9 mouse cellular contexts compared by ENCODE assay signal in genomic region chr2:28412936-28413335, GRCm38 (mm10). TPM values are rescaled to one million over a fixed set of nuclear protein-coding genes. Genes with fewer than 3 reads are reported as not detected.
DNase-seq lines count a peak whose midpoint lies in the region; TF ChIP-seq lines count a peak whose summit lies in the region.
"Had no signal": no experiment of that assay in that cellular context is flagged by ENCODE, and none has a peak within 500 bp of the region (broad histone marks: within the 10 kb centered on the region; RNA-seq: fewer than 3 reads in every experiment).

No protein-coding gene starts in this region.

- no peak overlapping the region for H3K4me3 ChIP-seq in cerebellum, adult 2 months (replicated peaks; ENCODE audit: insufficient read depth, low read depth, low read length)
- H3K4me3 ChIP-seq: liver, embryonic 13.5 days; megakaryocyte, embryonic 14.5 days had no signal

- DNase-seq in MN1 (ENCODE audit: low spot score) = peak; percentile 68
- peak; percentile 74 to 84 for DNase-seq in cerebellum, adult 2 months
- DNase-seq in layer of hippocampus, adult 18-20 months (ENCODE audit: low spot score in 2 of 2) = peak; percentile 94 to 98
- DNase-seq in left cerebral cortex, postnatal 25 days (ENCODE audit: low spot score in 2 of 2) = peak; percentile 90 to 99
- DNase-seq in adrenal gland, postnatal 36 days = no peak
- no peak for DNase-seq in heart, postnatal 36 days
- DNase-seq in thymus, postnatal 14 days = no peak
- DNase-seq: liver, embryonic 13.5 days had no signal

- no peak for TF ChIP-seq POLR2A in cerebellum, adult 2 months (IDR thresholded peaks at IDR 0.05; ENCODE audit: borderline replicate concordance, insufficient read depth, low read length)

- H3K27ac ChIP-seq in cerebellum, adult 2 months (ENCODE audit: insufficient read depth, low read length) = peak overlapping the region; percentile 51
- H3K27ac ChIP-seq: liver, embryonic 13.5 days had no signal

- WGBS in cerebellum, adult 2 months = 16% methylated on average over 6 of the region's 6 CpGs

- no peaks in the 10 kb centered on the region for H3K27me3 ChIP-seq in cerebellum, adult 2 months (ENCODE audit: control insufficient read depth, insufficient read depth, low read length)
- H3K27me3 ChIP-seq: liver, embryonic 13.5 days had no signal

- peaks cover 57% of the 10 kb centered on the region for H3K4me1 ChIP-seq in cerebellum, adult 2 months (ENCODE audit: control insufficient read depth, insufficient read depth, low read length)
- H3K4me1 ChIP-seq: megakaryocyte, embryonic 14.5 days had no signal

- no peak for TF ChIP-seq CTCF in cerebellum, adult 2 months (IDR thresholded peaks at IDR 0.05; ENCODE audit: borderline replicate concordance, insufficient read depth, low read depth, low read length)

- intact Hi-C loops in left cerebral cortex, postnatal 25 days (cut with DNase I) = loop anchor here (1.0 kb wide), 6 partner anchors 26 to 345 kb away; no protein-coding TSS in a partner anchor
- intact Hi-C loops in heart, postnatal 36 days (cut with DNase I) = loop anchor here (10.0 kb wide), 1 partner anchor 328 kb away; the partner anchor contains the start of gene Fcnb

RNA-seq across cellular contexts. Expression of gene Ppp1r26, which starts 33.7 kb away (rescaled TPM):
- polyA plus RNA-seq in cerebellum, adult 2 months (2012; rRNA removed) = 11.5 and 12.4 TPM in 2 replicates
- total RNA-seq in layer of hippocampus, adult 18-20 months (2021) = 10 to 100 TPM; 16.8 to 17.7 TPM
- total RNA-seq in left cerebral cortex, postnatal 25 days (2021) = 10 to 100 TPM; 23.5 to 29.0 TPM
- total RNA-seq in adrenal gland, postnatal 36 days (2021) = 1 to 10 TPM; 5.1 to 5.6 TPM
- total RNA-seq in heart, postnatal 36 days (2021) = 1 to 10 TPM; 3.2 to 4.7 TPM

RNA-seq across cellular contexts. Expression of gene 1700007K13Rik, which starts 53.2 kb away (rescaled TPM):
- 4.0 TPM in 2 replicates for polyA plus RNA-seq in cerebellum, adult 2 months (2012; rRNA removed)
- total RNA-seq in layer of hippocampus, adult 18-20 months (2021) = 1 to 10 TPM; 2.7 to 4.5 TPM
- total RNA-seq in left cerebral cortex, postnatal 25 days (2021) = 1 to 10 TPM; 3.2 to 5.4 TPM
- not detected for total RNA-seq in adrenal gland, postnatal 36 days (2021)
- not detected for total RNA-seq in heart, postnatal 36 days (2021)
- polyA plus RNA-seq: liver, embryonic 13.5 days had no signal

RNA-seq across cellular contexts. Expression of gene Mrps2, which starts 54.9 kb away (rescaled TPM):
- 43.2 and 44.5 TPM in 2 replicates for polyA plus RNA-seq in cerebellum, adult 2 months (2012; rRNA removed)
- total RNA-seq in layer of hippocampus, adult 18-20 months (2021) = 10 to 100 TPM; 36.5 to 42.1 TPM
- 10 to 100 TPM; 39.1 to 41.1 TPM for total RNA-seq in left cerebral cortex, postnatal 25 days (2021)
- total RNA-seq in adrenal gland, postnatal 36 days (2021) = 10 to 100 TPM; 51.1 to 56.2 TPM
- total RNA-seq in heart, postnatal 36 days (2021) = 10 to 100 TPM; 38.2 to 41.8 TPM

Comparison
In these comparisons a context has a peak if more than half of its experiments do, and no peak if none do; other contexts are left out.
1. DNase-seq: peak in MN1 (single experiment), cerebellum, adult 2 months (2 of 2), layer of hippocampus, adult 18-20 months (2 of 2) and left cerebral cortex, postnatal 25 days (2 of 2); none in adrenal gland, postnatal 36 days (0 of 2), heart, postnatal 36 days (0 of 2) and thymus, postnatal 14 days (single experiment).